Mouse (Mus musculus) bone marrow, adult 2 months (tissue): ENCODE results near the gene Cd247.

ENCODE experiments used
- CTCF ChIP-seq: fragments of 200-500 bp; IDR thresholded peaks from 2 replicates; pipeline ENCODE4 v1.5.1; 2011; ENCODE audit warnings: low read length, control low read depth; ENCODE audit not compliant: control insufficient read depth, insufficient read depth
- POLR2A ChIP-seq: fragments of 200-500 bp; IDR thresholded peaks from 2 replicates; pipeline ENCODE4 v1.6.1; 2011; ENCODE audit warnings: low read depth, mild to moderate bottlenecking, control low read depth, low read length, borderline replicate concordance; ENCODE audit not compliant: control insufficient read depth

DNA sequence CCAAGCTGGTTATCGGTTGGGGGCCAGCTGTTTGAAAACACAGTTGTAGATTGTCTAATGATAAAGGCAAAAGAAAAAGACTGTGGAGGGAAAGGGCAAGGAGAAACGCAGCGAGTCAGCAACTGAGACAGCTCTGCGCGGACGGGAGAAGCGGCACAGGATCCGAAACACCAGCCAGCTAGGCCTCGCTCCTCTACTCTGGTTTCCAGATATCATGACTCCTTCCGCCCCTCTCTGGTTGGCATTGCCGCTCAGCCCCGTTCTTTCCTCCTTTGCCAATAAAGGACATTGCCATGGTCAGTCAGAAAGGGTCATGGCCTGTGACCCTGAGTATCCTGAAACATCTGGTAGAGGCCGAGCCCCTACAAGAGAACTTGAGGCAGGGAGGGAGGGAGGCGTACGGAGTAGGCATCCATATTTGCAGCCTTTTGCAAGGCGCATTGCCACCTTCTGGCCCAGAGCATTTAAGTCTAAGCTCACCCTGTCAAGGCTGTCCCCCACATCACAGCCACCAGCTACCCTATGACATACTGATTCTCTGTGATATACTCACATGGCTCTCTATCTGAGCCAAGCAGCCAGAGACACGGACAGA is 682 bp downstream of the Cd247 start:
- TF ChIP-seq CTCF, result no peak
- no peak for TF ChIP-seq POLR2A
